Mouse (Mus musculus) bone marrow, adult 2 months (tissue): ENCODE data around the gene Cmc1. TPM values are rescaled to one million over a fixed set of nuclear protein-coding genes. Genes with fewer than 3 reads are reported as not detected.

Experiments
- H3K27ac ChIP-seq: fragments of 200-500 bp; 2 replicates; pipeline ENCODE4 v1.5.1; 2012; ENCODE audit warnings: low read depth, mild to moderate bottlenecking, control low read depth, inconsistent platforms, low read length; ENCODE audit not compliant: control insufficient read depth, poor library complexity, insufficient read depth
- H3K4me1 ChIP-seq: fragments of 200-500 bp; 2 replicates; pipeline ENCODE4 v1.6.1; 2011; ENCODE audit warnings: low read length; ENCODE audit not compliant: control insufficient read depth, insufficient read depth
- H3K4me3 ChIP-seq: fragments of 200-500 bp; replicated peaks from 2 replicates; pipeline ENCODE3; 2011; ENCODE audit warnings: mild to moderate bottlenecking, low read depth, low read length, control low read depth; ENCODE audit not compliant: control insufficient read depth
- CTCF ChIP-seq: fragments of 200-500 bp; IDR thresholded peaks from 2 replicates; pipeline ENCODE4 v1.5.1; 2011; ENCODE audit warnings: low read length, control low read depth; ENCODE audit not compliant: control insufficient read depth, insufficient read depth
- POLR2A ChIP-seq: fragments of 200-500 bp; IDR thresholded peaks from 2 replicates; pipeline ENCODE4 v1.6.1; 2011; ENCODE audit warnings: low read depth, mild to moderate bottlenecking, control low read depth, low read length, borderline replicate concordance; ENCODE audit not compliant: control insufficient read depth
- WGBS: fragments of 180-500 bp; shearing (Covaris S2); methylation state at CpG from one replicate; pipeline ENCODE4 v1.1.7; 2018; 5-methylcytosine and 5-hydroxymethylcytosine counted together
- polyA plus RNA-seq: library from polyadenylated mRNA; stranded (reverse); fragments of >200 nt; gene quantifications from 2 replicates; pipeline ENCODE4 v1.2.4, GENCODE M21; 2011; ENCODE audit warnings: low replicate concordance; ENCODE audit not compliant: missing spikeins, insufficient read depth, insufficient read length

Gene Cmc1
- polyA plus RNA-seq, 1 experiment, result 22.3 TPM

DNA sequence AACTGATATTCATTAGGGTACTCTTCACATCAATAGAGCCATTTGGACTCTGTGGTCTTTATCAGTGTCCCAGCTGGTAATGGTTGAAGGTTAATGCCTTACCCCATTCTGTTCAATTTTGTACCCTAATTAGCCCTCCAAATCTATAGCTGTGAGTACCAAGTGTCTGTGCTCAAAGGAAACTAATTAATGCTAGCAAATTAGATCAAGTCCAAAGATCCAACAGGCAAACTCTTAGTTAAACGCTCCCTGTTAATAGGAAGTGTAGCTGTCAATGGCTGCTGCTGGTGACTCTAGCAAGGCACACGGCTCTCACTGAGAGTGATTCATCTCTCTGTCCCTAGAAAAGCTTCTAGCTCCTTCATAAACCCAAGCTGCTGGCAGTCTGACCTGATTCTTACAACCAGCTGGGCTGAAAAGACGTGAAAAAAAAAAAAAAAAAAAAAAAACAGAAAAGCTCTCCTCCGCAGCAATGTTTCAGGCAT lies 41.4 kb downstream of the Cmc1 start:
- no peaks in the 10 kb centered on the region; the same call in none of the 2 replicates for H3K4me1 ChIP-seq
- H3K27ac ChIP-seq, result no peak overlapping the region
- H3K4me3 ChIP-seq, result no peak overlapping the region
- WGBS, result 83% methylated on average over 4 of the region's 4 CpGs
- TF ChIP-seq CTCF (no peak), POLR2A (no peak)

GRCm38 (mm10) chr9:118101802-118102201 lies 48.2 kb downstream of the Cmc1 start:
- 85% methylated on average over 2 of the region's 2 CpGs for WGBS
- Histone ChIP-seq H3K27ac (no peak overlapping the region), H3K4me1 (no peaks in the 10 kb centered on the region; the same call in none of the 2 replicates), H3K4me3 (no peak overlapping the region)
- TF ChIP-seq CTCF (no peak), POLR2A (no peak)

- TF ChIP-seq CTCF (no peak), POLR2A (no peak)
- 94% methylated on average over 2 of the region's 2 CpGs for WGBS
- Histone ChIP-seq H3K4me1 (no peaks in the 10 kb centered on the region; the same call in none of the 2 replicates), H3K27ac (no peak overlapping the region), H3K4me3 (no peak overlapping the region)
Observed at GRCm38 (mm10) chr9:118100484-118100883, 49.5 kb downstream of the Cmc1 start.

DNA sequence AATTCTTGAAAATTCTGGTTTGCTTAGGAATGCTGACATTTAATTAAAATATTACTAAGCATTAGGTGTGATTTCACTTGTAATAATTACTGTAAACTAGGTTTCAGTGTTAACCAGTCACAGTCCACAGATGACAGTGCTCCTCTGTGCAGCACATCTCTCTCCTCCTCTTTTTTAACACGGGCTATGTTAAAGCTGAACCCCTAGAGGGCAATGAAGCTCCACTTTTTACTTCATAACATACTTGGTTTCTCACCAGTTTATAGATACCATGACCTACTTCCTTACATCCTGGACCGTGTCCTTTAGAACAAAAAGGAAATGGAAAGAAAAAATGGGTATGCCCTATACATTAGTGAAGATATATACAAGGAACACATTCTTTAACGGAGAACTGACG lies 50.6 kb downstream of the Cmc1 start:
- no peak overlapping the region for H3K27ac ChIP-seq
- TF ChIP-seq CTCF (no peak), POLR2A (no peak)
- WGBS, result 37% methylated on average over 4 of the region's 4 CpGs
- H3K4me1 ChIP-seq, result no peaks in the 10 kb centered on the region; the same call in 1 of the 2 replicates
- H3K4me3 ChIP-seq, result no peak overlapping the region

- 82% methylated on average over 4 of the region's 4 CpGs for WGBS
- no peak overlapping the region for H3K27ac ChIP-seq
- no peaks in the 10 kb centered on the region for H3K4me1 ChIP-seq
- TF ChIP-seq POLR2A, result no peak
- no peak for TF ChIP-seq CTCF
- H3K4me3 ChIP-seq, result no peak overlapping the region
Observed at GRCm38 (mm10) chr9:118083834-118084233, 66.1 kb downstream of the Cmc1 start.

DNA sequence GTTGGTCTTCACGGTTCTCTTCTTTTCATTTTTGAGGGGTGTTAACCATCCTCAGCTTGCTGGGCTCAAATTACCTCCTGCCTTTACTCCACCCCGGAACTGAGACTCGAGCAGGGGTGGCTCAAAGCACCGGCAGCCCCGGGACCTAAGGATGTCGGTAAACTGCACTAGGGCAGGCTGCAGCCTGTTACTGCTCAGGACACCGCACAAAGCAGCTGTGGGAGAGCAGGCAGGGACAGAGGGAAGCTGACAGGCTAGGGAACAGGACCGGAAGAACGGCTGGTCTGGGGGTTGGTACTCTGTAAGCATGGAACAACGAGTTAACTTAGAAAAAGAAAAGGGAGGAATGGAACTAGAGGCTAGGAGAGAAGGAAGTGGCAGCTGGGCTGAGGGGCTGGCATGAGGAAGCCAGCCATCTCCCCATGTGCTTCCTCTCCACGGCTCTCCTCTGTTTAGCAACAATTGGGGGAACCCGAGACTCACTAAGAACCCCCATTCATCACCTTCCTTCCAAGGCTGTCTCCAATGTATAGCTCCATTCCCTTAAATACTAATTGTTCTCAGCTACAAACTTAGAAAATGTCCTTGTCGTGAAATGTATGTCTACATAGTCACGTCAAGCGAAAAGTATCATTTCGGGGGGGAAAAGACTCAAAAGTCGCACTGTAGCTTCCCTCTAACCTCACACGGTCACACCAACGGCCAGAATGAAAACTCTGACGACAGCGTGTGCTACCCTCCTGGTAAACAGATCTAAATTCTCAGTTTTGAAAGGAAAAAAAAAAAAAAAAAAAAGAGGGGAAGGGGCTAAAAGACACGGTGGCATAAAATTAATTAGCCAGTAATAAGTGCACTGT lies 67.2 kb downstream of the Cmc1 start:
- Histone ChIP-seq H3K4me1 (no peaks in the 10 kb centered on the region), H3K27ac (no peak overlapping the region), H3K4me3 (peak overlapping the region; percentile 52)
- TF ChIP-seq POLR2A (no peak), CTCF (no peak)
- WGBS, result under 1% methylated on average over 22 of the region's 22 CpGs

GRCm38 (mm10) chr9:118073358-118073757 lies 76.6 kb downstream of the Cmc1 start:
- Histone ChIP-seq H3K4me3 (no peak overlapping the region), H3K4me1 (no peaks in the 10 kb centered on the region), H3K27ac (no peak overlapping the region)
- 65% methylated on average over 3 of the region's 3 CpGs for WGBS
- TF ChIP-seq CTCF (no peak), POLR2A (no peak)

DNA sequence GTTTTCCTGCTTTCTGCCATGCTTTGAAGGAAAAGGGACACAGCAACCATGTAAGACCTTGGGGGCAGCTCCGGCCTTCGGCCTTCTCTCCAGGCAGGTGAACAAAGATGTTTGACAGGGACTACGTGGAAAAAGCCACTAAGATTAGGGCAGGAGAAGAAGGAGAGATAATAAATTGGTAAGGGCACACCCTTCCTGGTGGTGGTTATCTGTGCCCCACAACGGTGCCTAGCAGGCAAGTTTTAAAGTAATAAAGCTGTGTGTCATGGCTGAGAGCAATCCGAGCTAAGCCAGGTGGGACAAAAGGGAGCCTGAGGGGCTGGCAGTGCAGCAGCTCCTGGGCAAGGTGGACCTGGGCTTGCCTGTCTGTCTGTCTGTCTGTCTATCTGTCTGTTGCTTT lies 77.9 kb downstream of the Cmc1 start:
- WGBS, result 48% methylated on average over 5 of the region's 5 CpGs
- TF ChIP-seq POLR2A, result no peak
- no peak for TF ChIP-seq CTCF
- H3K4me1 ChIP-seq, result no peaks in the 10 kb centered on the region
- no peak overlapping the region for H3K27ac ChIP-seq
- no peak overlapping the region for H3K4me3 ChIP-seq

- WGBS, result 72% methylated on average over 3 of the region's 3 CpGs
- Histone ChIP-seq H3K27ac (no peak overlapping the region), H3K4me1 (no peaks in the 10 kb centered on the region), H3K4me3 (no peak overlapping the region)
- TF ChIP-seq POLR2A (no peak), CTCF (no peak)
Observed at GRCm38 (mm10) chr9:118071337-118071736, 78.6 kb downstream of the Cmc1 start.

DNA sequence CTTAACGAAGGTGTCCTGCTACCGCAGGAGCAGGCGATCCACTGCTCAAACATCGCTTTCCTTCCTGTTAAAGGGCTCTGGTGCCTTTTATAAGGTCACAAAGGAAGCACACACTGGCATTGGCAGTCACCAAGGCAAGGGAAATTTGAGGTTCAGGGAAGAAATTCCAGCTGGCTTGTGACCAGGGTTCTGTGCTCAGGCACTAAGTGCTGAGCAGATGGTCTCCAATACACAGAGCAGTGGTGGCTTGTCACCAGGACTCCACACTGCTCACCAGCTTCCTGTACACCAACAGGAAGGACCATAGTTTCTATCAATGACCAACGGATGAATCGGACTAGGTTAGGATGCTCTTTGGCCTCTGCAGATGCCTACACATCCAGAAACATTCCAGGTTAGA lies 79.5 kb downstream of the Cmc1 start:
- Histone ChIP-seq H3K4me3 (no peak overlapping the region), H3K4me1 (no peaks in the 10 kb centered on the region), H3K27ac (no peak overlapping the region)
- TF ChIP-seq CTCF, result no peak
- TF ChIP-seq POLR2A, result no peak
- WGBS, result 87% methylated on average over 6 of the region's 6 CpGs
